Mouse (Mus musculus) E14TG2a.4 (cell line): ENCODE data around the gene Sox18.

Experiments
- CTCF ChIP-seq: conservative IDR thresholded peaks from 2 replicates; pipeline ENCODE4 v1.5.1; 2014; ENCODE audit warnings: low read length
- NANOG ChIP-seq: IDR thresholded peaks from 2 replicates; pipeline ENCODE4 v1.6.1; 2014; ENCODE audit warnings: borderline replicate concordance, low read length, mixed read lengths

DNA sequence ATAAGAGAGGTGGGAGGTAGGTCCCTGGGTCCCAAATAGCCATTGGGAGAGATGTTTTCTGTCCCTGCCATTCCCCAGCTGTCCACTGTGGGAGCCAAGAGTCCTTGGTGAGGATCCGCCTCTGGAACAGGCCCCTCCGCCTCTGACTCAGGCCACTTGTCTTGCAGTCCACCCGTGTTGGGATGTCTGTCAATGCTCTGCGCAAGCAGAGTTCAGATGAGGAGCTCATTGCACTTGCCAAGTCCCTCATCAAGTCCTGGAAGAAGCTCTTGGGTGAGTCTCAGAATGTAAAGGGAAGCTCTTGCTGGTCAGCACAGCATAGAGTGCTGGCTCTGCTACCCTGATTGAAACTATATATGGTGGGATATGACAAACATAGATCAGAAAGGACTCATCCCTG lies 11.9 kb upstream of the Sox18 start:
- no peak for TF ChIP-seq CTCF
- TF ChIP-seq NANOG: no peak
